Mouse (Mus musculus) liver, embryonic 18 days (tissue): ENCODE data around the gene Slit3. TPM values are rescaled to one million over a fixed set of nuclear protein-coding genes. Genes with fewer than 3 reads are reported as not detected.

Source experiments
- polyA plus RNA-seq: library from polyadenylated mRNA; depleted of rRNA; stranded (reverse); fragments of >200 nt; gene quantifications from 2 replicates; pipeline ENCODE4 v1.2.3, GENCODE M21; 2012; rRNA removed

Slit3 gene
- polyA plus RNA-seq = 0.29 and 0.39 TPM in 2 replicates

GRCm38 (mm10) chr11:35120894-35121610 is at the start of gene Slit3:
Gene Slit3, plus strand, starts transcription at chr11:35121224.

